Mouse (Mus musculus) bone marrow macrophage, adult 2 months (primary cell): Measurements from ENCODE around the gene Msi2.

Experiments
- CTCF ChIP-seq: IDR thresholded peaks from 2 replicates; pipeline ENCODE4 v1.5.1; 2012; ENCODE audit warnings: low read depth, mild to moderate bottlenecking, low read length, moderate library complexity
- POLR2A ChIP-seq: IDR thresholded peaks from 2 replicates; pipeline ENCODE4 v1.6.1; 2012; ENCODE audit warnings: mild to moderate bottlenecking, low read depth, low read length, borderline replicate concordance

DNA sequence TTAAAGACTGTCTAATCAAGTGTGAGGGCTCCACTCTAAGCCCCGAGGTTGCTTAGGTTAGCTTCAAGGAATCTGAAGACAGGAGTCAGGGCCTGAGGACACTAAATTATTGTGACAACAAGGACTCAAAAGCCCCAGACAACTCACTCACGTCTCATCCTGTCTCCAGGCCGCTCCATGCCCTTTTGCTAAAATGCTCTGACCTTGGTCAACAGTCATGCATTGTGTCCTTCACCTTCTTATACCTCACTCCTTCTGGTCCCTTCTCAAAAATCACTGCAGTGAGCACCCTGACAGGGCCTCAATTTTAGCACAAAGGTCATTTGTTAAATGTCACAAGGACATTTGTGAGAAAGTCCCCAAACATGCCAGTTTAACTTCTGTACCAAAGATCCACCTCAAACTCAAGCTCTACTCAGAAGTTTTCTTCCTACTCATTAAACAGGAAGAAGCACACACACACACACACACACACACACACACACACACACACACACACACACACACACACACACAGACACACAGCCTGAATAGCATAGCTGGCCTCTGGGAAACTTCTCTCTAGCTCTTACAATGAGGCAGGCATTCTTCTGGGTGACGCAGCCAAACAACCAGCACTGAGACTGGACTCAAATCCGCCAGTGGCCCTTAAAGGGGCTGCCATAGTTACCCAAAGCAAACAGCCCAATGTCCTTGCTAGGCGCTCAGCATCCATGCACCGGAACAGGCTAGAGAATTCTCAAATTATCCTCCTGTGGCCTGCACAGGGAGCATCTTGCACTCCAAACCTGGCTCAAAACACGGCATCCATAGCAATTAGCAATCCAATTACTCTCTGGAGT lies 178.5 kb downstream of the Msi2 start:
- TF ChIP-seq CTCF (no peak), POLR2A (no peak)
